ENCODE assay signal across 17 mouse cellular contexts in genomic region chr8:122304058-122304457, GRCm38 (mm10). TPM values are rescaled to one million over a fixed set of nuclear protein-coding genes. Genes with fewer than 3 reads are reported as not detected.
DNase-seq lines count a peak whose midpoint lies in the region; ATAC-seq and TF ChIP-seq lines count a peak whose summit lies in the region.
"Had no signal": no experiment of that assay in that cellular context is flagged by ENCODE, and none has a peak within 500 bp of the region (broad histone marks: within the 10 kb centered on the region; RNA-seq: fewer than 3 reads in every experiment).

No protein-coding gene starts in this region.

- no peak overlapping the region for H3K9ac ChIP-seq in kidney, postnatal 0 days (ENCODE audit: low read depth, low read length)
- no peak overlapping the region for H3K9ac ChIP-seq in forebrain, postnatal 0 days
- H3K9ac ChIP-seq: hindbrain, embryonic 13.5 days; limb, embryonic 13.5 days had no signal

- 20% methylated on average over 3 of the region's 3 CpGs for WGBS in kidney, postnatal 0 days
- 18% methylated on average over 3 of the region's 3 CpGs for WGBS in forebrain, postnatal 0 days

- peaks cover 9% of the 10 kb centered on the region; the same call in 1 of the 2 replicates for H3K36me3 ChIP-seq in kidney, postnatal 0 days (ENCODE audit: insufficient read depth, low read length)
- H3K36me3 ChIP-seq in G1E (replicated peaks), result peaks cover 98% of the 10 kb centered on the region
- no peaks in the 10 kb centered on the region for H3K36me3 ChIP-seq in forebrain, postnatal 0 days (ENCODE audit: insufficient read depth)
- H3K36me3 ChIP-seq: hindbrain, embryonic 13.5 days had no signal

- no peak overlapping the region for H3K27ac ChIP-seq in kidney, postnatal 0 days
- H3K27ac ChIP-seq in forebrain, postnatal 0 days (ENCODE audit: low read depth, low read length), result no peak overlapping the region
- H3K27ac ChIP-seq: hindbrain, embryonic 13.5 days; limb, embryonic 13.5 days had no signal

- no peak for TF ChIP-seq CTCF in kidney, postnatal 0 days (IDR thresholded peaks at IDR 0.05; ENCODE audit: low read depth)
- no peak for TF ChIP-seq CTCF in G1E (IDR thresholded peaks at IDR 0.05; ENCODE audit: low read depth, low read length)
- no peak for TF ChIP-seq CTCF in forebrain, postnatal 0 days (IDR thresholded peaks at IDR 0.05; ENCODE audit: low read depth)

- H3K4me1 ChIP-seq in kidney, postnatal 0 days (replicated peaks; ENCODE audit: insufficient read depth, low read length), result 0 out of 2 replicates have a peak, but pooled peaks cover 4% of the 10 kb centered on the region
- H3K4me1 ChIP-seq in G1E (ENCODE audit: insufficient read depth, low read depth, low read length), result peaks cover 99% of the 10 kb centered on the region
- no peaks in the 10 kb centered on the region for H3K4me1 ChIP-seq in forebrain, postnatal 0 days (ENCODE audit: insufficient read depth)

- no peaks in the 10 kb centered on the region for H3K27me3 ChIP-seq in kidney, postnatal 0 days (ENCODE audit: insufficient read depth, low read length)
- H3K27me3 ChIP-seq in G1E (ENCODE audit: insufficient read depth, low read length), result peaks cover 5% of the 10 kb centered on the region; the same call in 1 of the 2 replicates
- no peaks in the 10 kb centered on the region for H3K27me3 ChIP-seq in forebrain, postnatal 0 days (ENCODE audit: insufficient read depth, low read length)
- H3K27me3 ChIP-seq: limb, embryonic 13.5 days had no signal

- DNase-seq in kidney, postnatal 0 days (ENCODE audit: low spot score), result peak; percentile 20
- DNase-seq in kidney, adult 18-20 months, result no peak
- peak; percentile 67 for DNase-seq in G1E (ENCODE audit: low spot score)
- DNase-seq in induced T-regulatory cell, adult 2 months (ENCODE audit: low read depth), result peak; percentile 67
- DNase-seq in naive thymus-derived CD4-positive, alpha-beta T cell, adult 2 months (ENCODE audit: low read depth), result peak; percentile 26
- DNase-seq in forebrain, postnatal 0 days, result no peak
- no peak for DNase-seq in cerebellum, adult 11 months
- DNase-seq: adrenal gland, postnatal 10 days; cerebellum, adult 11-12 months; kidney, postnatal 10 days; layer of hippocampus, postnatal 36 days had no signal

- peak; percentile 23; the same call in 1 of the 2 replicates for ATAC-seq in kidney, postnatal 0 days (replicated peaks; ENCODE audit: low FRiP score, low read depth)
- ATAC-seq in G1E (ENCODE audit: extremely low read depth, insufficient number of reproducible peaks, low FRiP score, poor library complexity, severe bottlenecking), result peak; percentile 30; the same call in 1 of the 2 replicates
- no peak for ATAC-seq in forebrain, postnatal 0 days
- ATAC-seq: forebrain, embryonic 14.5 days; midbrain, embryonic 16.5 days had no signal

- H3K4me2 ChIP-seq in kidney, postnatal 0 days (ENCODE audit: low read length), result no peak overlapping the region
- no peak overlapping the region for H3K4me2 ChIP-seq in forebrain, postnatal 0 days (ENCODE audit: low read depth)
- H3K4me2 ChIP-seq: hindbrain, embryonic 13.5 days; limb, embryonic 13.5 days had no signal

- no peak overlapping the region for H3K4me3 ChIP-seq in kidney, postnatal 0 days (replicated peaks; ENCODE audit: low read depth, low read length)
- no peak overlapping the region; the same call in 1 of the 2 replicates for H3K4me3 ChIP-seq in G1E (ENCODE audit: low read depth, low read length)
- H3K4me3 ChIP-seq in forebrain, postnatal 0 days (ENCODE audit: low read depth, low read length), result no peak overlapping the region
- H3K4me3 ChIP-seq: hindbrain, embryonic 13.5 days; limb, embryonic 13.5 days had no signal

- H3K9me3 ChIP-seq in kidney, postnatal 0 days (replicated peaks; ENCODE audit: low read length), result no peaks in the 10 kb centered on the region
- no peaks in the 10 kb centered on the region for H3K9me3 ChIP-seq in G1E (replicated peaks)
- H3K9me3 ChIP-seq in forebrain, postnatal 0 days (ENCODE audit: low read length), result no peaks in the 10 kb centered on the region
- H3K9me3 ChIP-seq: hindbrain, embryonic 13.5 days; limb, embryonic 13.5 days had no signal

RNA-seq across cellular contexts. Expression of gene Zfpm1, which starts 22.1 kb away (rescaled TPM):
- polyA plus RNA-seq in kidney, postnatal 0 days (2015; fragmentation: Nextera tagmentation; extraction: Ambion mirVana), result 1.4 and 2.3 TPM in 2 replicates
- 254 and 292 TPM in 2 replicates for total RNA-seq in G1E (2014; fragmentation: Nextera tagmentation)
- total RNA-seq in G1E (2017), result 53.1 and 54.4 TPM in 2 replicates
- polyA plus RNA-seq in G1E (2012), result 1,150 and 1,251 TPM in 2 replicates
- total RNA-seq in forebrain, postnatal 0 days (2014; rRNA removed), result 9.5 and 10.1 TPM in 2 replicates
- 0.87 and 1.1 TPM in 2 replicates for polyA plus RNA-seq in forebrain, postnatal 0 days (2015; fragmentation: Nextera tagmentation; extraction: Ambion mirVana)

RNA-seq across cellular contexts. Expression of gene Trhr2, which starts 56.5 kb away (rescaled TPM):
- polyA plus RNA-seq in kidney, postnatal 0 days (2015; fragmentation: Nextera tagmentation; extraction: Ambion mirVana), result not detected in 2 replicates
- total RNA-seq in G1E (2014; fragmentation: Nextera tagmentation) (not detected in 2 replicates), G1E (2017) (not detected in 2 replicates)
- polyA plus RNA-seq in G1E (2012), result not detected in 2 replicates
- total RNA-seq in forebrain, postnatal 0 days (2014; rRNA removed), result 0.77 TPM in 1 of 2 replicates, not detected in the other
- polyA plus RNA-seq in forebrain, postnatal 0 days (2015; fragmentation: Nextera tagmentation; extraction: Ambion mirVana), result 0.27 TPM in 1 of 2 replicates, not detected in the other
- total RNA-seq: adrenal gland, postnatal 10 days had no signal
- polyA plus RNA-seq: embryonic facial prominence, embryonic 11.5 days; forebrain, embryonic 14.5 days; gonadal fat pad, adult 2 months; hindbrain, embryonic 13.5 days had no signal

Comparison
In these comparisons a context has a peak if more than half of its experiments do, and no peak if none do; other contexts are left out.
1. DNase-seq: peak in kidney, postnatal 0 days (single experiment), G1E (single experiment), induced T-regulatory cell, adult 2 months (single experiment) and naive thymus-derived CD4-positive, alpha-beta T cell, adult 2 months (single experiment); none in kidney, adult 18-20 months (single experiment), forebrain, postnatal 0 days (single experiment) and cerebellum, adult 11 months (single experiment).
2. RNA of gene Zfpm1, which starts 22.1 kb away (polyA plus RNA-seq): 1,150 to 1,251 TPM in G1E; 1.4 to 2.3 TPM in kidney, postnatal 0 days and 0.87 to 1.1 TPM in forebrain, postnatal 0 days; every median in the first group is over 100 times any median in the second.